Mouse (Mus musculus) kidney, postnatal 36 days (tissue): ENCODE measurements around the gene Nemp2.

Experiments
- DNase-seq, 2 experiments: peaks; one replicate each; pipeline ENCODE4 v3.0.0; 2021 to 2022; ENCODE audit warnings: mixed read lengths in 2 of 2

The Nemp2 gene

GRCm38 (mm10) chr1:52630248-52630936, at the start of gene Nemp2:
TSS of gene Nemp2 (plus strand) at chr1:52630703.
- peak; percentile 89 to 94 for DNase-seq

GRCm38 (mm10) chr1:52581744-52582143, 48.8 kb upstream of the Nemp2 start:
- DNase-seq, result no peak

- no peak for DNase-seq
These were observed 47.6 kb upstream of the Nemp2 start for GRCm38 (mm10) chr1:52582866-52583265.

- peak; percentile 2 to 4 for DNase-seq
These were observed 33.4 kb upstream of the Nemp2 start for GRCm38 (mm10) chr1:52596982-52597646.

GRCm38 (mm10) chr1:52597761-52598160, 32.7 kb upstream of the Nemp2 start:
- peak; percentile 28 to 64 for DNase-seq

GRCm38 (mm10) chr1:52598361-52598760, 32.1 kb upstream of the Nemp2 start:
- no peak for DNase-seq

GRCm38 (mm10) chr1:52601496-52601895, 29.0 kb upstream of the Nemp2 start:
- no peak for DNase-seq

GRCm38 (mm10) chr1:52607700-52608099, 22.8 kb upstream of the Nemp2 start:
- no peak for DNase-seq

- DNase-seq, result no peak
These were observed 22.0 kb upstream of the Nemp2 start for GRCm38 (mm10) chr1:52608486-52608885.

- DNase-seq, result no peak
These were observed 12.3 kb upstream of the Nemp2 start for GRCm38 (mm10) chr1:52618217-52618616.

GRCm38 (mm10) chr1:52620442-52620841, 10.1 kb upstream of the Nemp2 start:
- DNase-seq, result no peak

GRCm38 (mm10) chr1:52630937-52631299, 415 bp downstream of the Nemp2 start:
- DNase-seq, result peak in 1 of 2 experiments; percentile 39

- DNase-seq, result peak in 1 of 2 experiments; percentile 5
These were observed 1.1 kb downstream of the Nemp2 start for GRCm38 (mm10) chr1:52631570-52631969.

- DNase-seq, result no peak
These were observed 3.7 kb downstream of the Nemp2 start for GRCm38 (mm10) chr1:52634251-52634650.

GRCm38 (mm10) chr1:52635932-52636331, 5.4 kb downstream of the Nemp2 start:
- DNase-seq, result no peak

- no peak for DNase-seq
These were observed 7.6 kb downstream of the Nemp2 start for GRCm38 (mm10) chr1:52638101-52638500.

- no peak for DNase-seq
These were observed 8.6 kb downstream of the Nemp2 start for GRCm38 (mm10) chr1:52639090-52639489.

- no peak for DNase-seq
These were observed 9.8 kb downstream of the Nemp2 start for GRCm38 (mm10) chr1:52640266-52640665.

- DNase-seq, result no peak
These were observed 10.2 kb downstream of the Nemp2 start for GRCm38 (mm10) chr1:52640736-52641135.

GRCm38 (mm10) chr1:52648153-52649027, 17.9 kb downstream of the Nemp2 start:
- peak; percentile 72 to 86 for DNase-seq

- no peak for DNase-seq
These were observed 19.6 kb downstream of the Nemp2 start for GRCm38 (mm10) chr1:52650066-52650465.

- peak in 1 of 2 experiments; percentile 32 for DNase-seq
These were observed 22.2 kb downstream of the Nemp2 start for GRCm38 (mm10) chr1:52652601-52653253.

GRCm38 (mm10) chr1:52653366-52653765, 22.9 kb downstream of the Nemp2 start:
- no peak for DNase-seq
